ENCODE assay signal across 7 mouse cellular contexts in the genomic region with DNA sequence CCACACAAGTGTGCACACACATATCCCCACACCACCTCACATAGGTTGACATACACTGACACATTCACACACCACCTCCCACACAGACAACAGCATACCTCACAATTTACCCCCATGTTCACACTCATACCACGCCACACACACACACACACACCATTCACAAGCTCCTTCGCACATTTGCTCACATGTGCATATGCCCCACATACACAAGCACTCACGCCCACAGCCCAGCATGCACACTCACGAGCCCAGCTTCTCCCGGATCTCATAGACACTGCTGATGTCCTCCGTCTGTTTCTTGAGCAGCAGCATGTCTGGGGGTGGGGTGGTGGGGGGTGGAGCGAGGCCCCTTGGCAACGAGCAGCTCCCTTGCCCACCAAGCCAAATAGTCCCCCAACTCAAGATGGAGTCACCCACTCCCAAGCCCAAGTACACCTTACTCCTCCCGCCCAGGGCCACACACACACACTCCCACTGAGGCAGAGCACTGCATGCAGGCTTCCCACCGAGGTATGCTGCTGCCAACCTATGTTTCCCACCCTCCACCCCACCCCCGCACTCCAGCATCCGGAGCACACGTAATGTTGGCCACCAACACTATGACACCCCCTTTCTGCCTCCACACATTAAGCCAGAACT. TPM values are rescaled to one million over a fixed set of nuclear protein-coding genes. Genes with fewer than 3 reads are reported as not detected.
A peak's percentile ranks its signal among the peaks of the same experiment; 100 is the strongest.
DNase-seq lines count a peak whose midpoint lies in the region; ATAC-seq lines count a peak whose summit lies in the region.

No protein-coding gene starts in this region.

- H3K36me3 ChIP-seq in forebrain, embryonic 13.5 days (ENCODE audit: poor library complexity, severe bottlenecking) = no peaks in the 10 kb centered on the region
- H3K36me3 ChIP-seq in intestine, embryonic 15.5 days = no peaks in the 10 kb centered on the region

- H3K27me3 ChIP-seq in forebrain, embryonic 13.5 days = no peaks in the 10 kb centered on the region
- no peaks in the 10 kb centered on the region for H3K27me3 ChIP-seq in intestine, embryonic 15.5 days (replicated peaks)

- 48% methylated on average over 13 of the region's 13 CpGs for WGBS in forebrain, embryonic 13.5 days
- 65% methylated on average over 13 of the region's 13 CpGs for WGBS in intestine, embryonic 15.5 days

- peak overlapping the region; percentile 67 for H3K9ac ChIP-seq in forebrain, embryonic 13.5 days
- H3K9ac ChIP-seq in intestine, embryonic 15.5 days = no peak overlapping the region

- H3K4me3 ChIP-seq in forebrain, embryonic 13.5 days = peak overlapping the region; percentile 50
- peak overlapping the region; percentile 41 for H3K4me3 ChIP-seq in intestine, embryonic 15.5 days (replicated peaks)

- peak; percentile 34 for ATAC-seq in forebrain, embryonic 13.5 days
- no peak for ATAC-seq in intestine, embryonic 15.5 days

- H3K27ac ChIP-seq in forebrain, embryonic 13.5 days = no peak overlapping the region
- H3K27ac ChIP-seq in intestine, embryonic 15.5 days = no peak overlapping the region

- intact Hi-C loops in left cerebral cortex, postnatal 25 days (cut with DNase I) = loop anchor here (2.0 to 5.0 kb wide), 3 partner anchors 67 to 607 kb away; no protein-coding TSS in a partner anchor
- intact Hi-C loops in left cerebral cortex, postnatal 4 days (cut with DNase I) = loop anchor here (5.0 kb wide), 1 partner anchor 87 kb away; no protein-coding TSS in a partner anchor

- DNase-seq in left cerebral cortex, postnatal 25 days (ENCODE audit: low spot score in 2 of 2) = peak; percentile 47 to 76
- no peak for DNase-seq in left cerebral cortex, postnatal 4 days
- DNase-seq in right cerebral cortex, adult 2 months (ENCODE audit: low spot score in 2 of 2) = peak; percentile 42 to 61
- no peak for DNase-seq in adrenal gland, postnatal 10 days
- DNase-seq in urinary bladder, postnatal 36 days (ENCODE audit: low spot score in 2 of 2) = no peak

- H3K4me1 ChIP-seq in forebrain, embryonic 13.5 days = peaks cover 8% of the 10 kb centered on the region; the same call in 1 of the 2 replicates
- no peaks in the 10 kb centered on the region for H3K4me1 ChIP-seq in intestine, embryonic 15.5 days (replicated peaks)

- peak overlapping the region; percentile 69 for H3K4me2 ChIP-seq in forebrain, embryonic 13.5 days
- peak overlapping the region; percentile 70 for H3K4me2 ChIP-seq in intestine, embryonic 15.5 days (replicated peaks)

- H3K9me3 ChIP-seq in forebrain, embryonic 13.5 days (replicated peaks) = no peaks in the 10 kb centered on the region
- no peaks in the 10 kb centered on the region for H3K9me3 ChIP-seq in intestine, embryonic 15.5 days

RNA-seq across cellular contexts. Expression of a gene that starts 0.9 kb away (rescaled TPM):
- 100 to 1,000 TPM in 1 of 2 experiments, 10 to 100 TPM in 1; 95.7 to 111 TPM for total RNA-seq in left cerebral cortex, postnatal 25 days (2021)
- total RNA-seq in left cerebral cortex, postnatal 4 days (2021) = 100 to 1,000 TPM; 105 to 140 TPM
- 57.5 and 66.5 TPM in 2 replicates for polyA plus RNA-seq in forebrain, embryonic 13.5 days (2015; fragmentation: Nextera tagmentation; extraction: Ambion mirVana)
- polyA plus RNA-seq in intestine, embryonic 15.5 days (2015; fragmentation: Nextera tagmentation; extraction: Ambion mirVana) = 12.4 and 12.7 TPM in 2 replicates
- 10 to 100 TPM in 1 of 2 experiments, 1 to 10 TPM in 1; 5.6 to 13.8 TPM for total RNA-seq in adrenal gland, postnatal 10 days (2021)

RNA-seq across cellular contexts. Expression of a gene that starts 13.9 kb away (rescaled TPM):
- 100 to 1,000 TPM in 1 of 2 experiments, 10 to 100 TPM in 1; 91.1 to 101 TPM for total RNA-seq in left cerebral cortex, postnatal 25 days (2021)
- total RNA-seq in left cerebral cortex, postnatal 4 days (2021) = 10 to 100 TPM; 52.2 to 64.8 TPM
- 6.2 and 6.4 TPM in 2 replicates for polyA plus RNA-seq in forebrain, embryonic 13.5 days (2015; fragmentation: Nextera tagmentation; extraction: Ambion mirVana)
- 7.1 and 9.1 TPM in 2 replicates for polyA plus RNA-seq in intestine, embryonic 15.5 days (2015; fragmentation: Nextera tagmentation; extraction: Ambion mirVana)
- 10 to 100 TPM; 31.9 to 43.3 TPM for total RNA-seq in adrenal gland, postnatal 10 days (2021)

RNA-seq across cellular contexts. Expression of a gene that starts 19.8 kb away (rescaled TPM):
- total RNA-seq in left cerebral cortex, postnatal 25 days (2021) = 1 to 10 TPM in 1 of 2 experiments, under 1 TPM in 1; 0.76 to 1.2 TPM
- under 1 TPM; 0.12 to 0.14 TPM for total RNA-seq in left cerebral cortex, postnatal 4 days (2021)
- 0.90 and 1.5 TPM in 2 replicates for polyA plus RNA-seq in forebrain, embryonic 13.5 days (2015; fragmentation: Nextera tagmentation; extraction: Ambion mirVana)
- polyA plus RNA-seq in intestine, embryonic 15.5 days (2015; fragmentation: Nextera tagmentation; extraction: Ambion mirVana) = 10.7 and 11.0 TPM in 2 replicates
- total RNA-seq in adrenal gland, postnatal 10 days (2021) = 1 to 10 TPM in 1 of 2 experiments, under 1 TPM in 1; 0.67 to 1.1 TPM

RNA-seq across cellular contexts. Expression of a gene that starts 56.9 kb away (rescaled TPM):
- 10 to 100 TPM; 78.4 to 88.0 TPM for total RNA-seq in left cerebral cortex, postnatal 25 days (2021)
- total RNA-seq in left cerebral cortex, postnatal 4 days (2021) = 10 to 100 TPM; 62.0 to 62.1 TPM
- 111 and 115 TPM in 2 replicates for polyA plus RNA-seq in forebrain, embryonic 13.5 days (2015; fragmentation: Nextera tagmentation; extraction: Ambion mirVana)
- polyA plus RNA-seq in intestine, embryonic 15.5 days (2015; fragmentation: Nextera tagmentation; extraction: Ambion mirVana) = 296 and 302 TPM in 2 replicates
- 100 to 1,000 TPM; 233 to 236 TPM for total RNA-seq in adrenal gland, postnatal 10 days (2021)

RNA-seq across cellular contexts. Expression of a gene that starts 57.3 kb away (rescaled TPM):
- 10 to 100 TPM; 11.1 to 14.1 TPM for total RNA-seq in left cerebral cortex, postnatal 25 days (2021)
- total RNA-seq in left cerebral cortex, postnatal 4 days (2021) = 10 to 100 TPM; 16.8 to 16.9 TPM
- 9.6 and 9.7 TPM in 2 replicates for polyA plus RNA-seq in forebrain, embryonic 13.5 days (2015; fragmentation: Nextera tagmentation; extraction: Ambion mirVana)
- polyA plus RNA-seq in intestine, embryonic 15.5 days (2015; fragmentation: Nextera tagmentation; extraction: Ambion mirVana) = 18.5 and 20.2 TPM in 2 replicates
- 10 to 100 TPM; 24.7 to 31.8 TPM for total RNA-seq in adrenal gland, postnatal 10 days (2021)

Comparison
In these comparisons a context has a peak if more than half of its experiments do, and no peak if none do; other contexts are left out.
1. DNase-seq: peak in left cerebral cortex, postnatal 25 days (2 of 2) and right cerebral cortex, adult 2 months (2 of 2); none in left cerebral cortex, postnatal 4 days (single experiment), adrenal gland, postnatal 10 days (single experiment) and urinary bladder, postnatal 36 days (0 of 2).
2. RNA of a gene that starts 0.9 kb away (total RNA-seq): 105 to 140 TPM in left cerebral cortex, postnatal 4 days and 95.7 to 111 TPM in left cerebral cortex, postnatal 25 days; 5.6 to 13.8 TPM in adrenal gland, postnatal 10 days; every median in the first group is over 4 times any median in the second.